Mouse (Mus musculus) liver, embryonic 14 days (tissue): ENCODE measurements around the gene Cdc42ep1. TPM values are rescaled to one million over a fixed set of nuclear protein-coding genes. Genes with fewer than 3 reads are reported as not detected.

Source experiments
- polyA plus RNA-seq: library from polyadenylated mRNA; depleted of rRNA; stranded (reverse); fragments of >200 nt; gene quantifications from 2 replicates; pipeline ENCODE4 v1.2.3, GENCODE M21; 2012; rRNA removed

The Cdc42ep1 gene
- 6.2 and 7.9 TPM in 2 replicates for polyA plus RNA-seq

DNA sequence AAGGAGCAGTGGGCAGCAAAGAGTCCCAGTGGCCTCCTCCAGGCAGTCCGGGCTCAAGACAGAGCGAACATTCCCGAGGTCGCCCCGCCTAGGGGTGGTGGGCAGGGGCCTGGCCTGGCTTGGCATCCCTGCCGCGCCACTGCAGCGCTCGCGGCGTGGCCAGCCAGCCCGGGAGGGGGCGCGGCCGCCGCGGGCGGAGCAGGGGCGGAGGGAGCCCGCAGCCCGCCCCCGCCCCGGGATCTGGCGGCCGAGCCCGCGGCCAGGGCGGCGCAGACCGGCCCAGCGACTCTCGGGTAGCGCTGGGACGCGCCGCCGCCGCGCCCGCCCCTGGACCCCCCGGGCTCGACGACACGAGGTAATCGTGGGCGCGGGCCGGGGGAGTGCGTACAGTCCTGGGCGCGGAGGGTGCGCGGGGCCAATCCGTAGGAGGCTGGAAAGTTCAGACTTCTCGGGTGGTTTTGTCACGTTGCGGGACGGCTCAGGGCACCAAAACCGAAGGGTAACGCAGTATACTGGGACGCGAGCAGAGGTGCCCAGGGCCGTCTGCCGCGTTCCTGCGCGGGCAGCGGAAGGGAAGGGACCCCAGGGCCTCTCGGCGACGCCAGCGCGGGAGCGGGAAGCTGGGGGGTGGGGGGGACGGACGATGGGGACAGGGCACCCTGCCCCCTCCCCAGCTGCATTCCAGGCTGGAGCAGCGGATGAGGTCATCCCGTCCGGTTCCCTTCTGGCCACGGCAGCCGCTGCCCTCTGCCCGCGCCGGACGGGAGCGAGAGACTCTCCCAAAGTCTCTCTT is at the start of gene Cdc42ep1:
Cdc42ep1 (plus strand) TSS at position 254 of the 793 bp plus-strand sequence.

DNA sequence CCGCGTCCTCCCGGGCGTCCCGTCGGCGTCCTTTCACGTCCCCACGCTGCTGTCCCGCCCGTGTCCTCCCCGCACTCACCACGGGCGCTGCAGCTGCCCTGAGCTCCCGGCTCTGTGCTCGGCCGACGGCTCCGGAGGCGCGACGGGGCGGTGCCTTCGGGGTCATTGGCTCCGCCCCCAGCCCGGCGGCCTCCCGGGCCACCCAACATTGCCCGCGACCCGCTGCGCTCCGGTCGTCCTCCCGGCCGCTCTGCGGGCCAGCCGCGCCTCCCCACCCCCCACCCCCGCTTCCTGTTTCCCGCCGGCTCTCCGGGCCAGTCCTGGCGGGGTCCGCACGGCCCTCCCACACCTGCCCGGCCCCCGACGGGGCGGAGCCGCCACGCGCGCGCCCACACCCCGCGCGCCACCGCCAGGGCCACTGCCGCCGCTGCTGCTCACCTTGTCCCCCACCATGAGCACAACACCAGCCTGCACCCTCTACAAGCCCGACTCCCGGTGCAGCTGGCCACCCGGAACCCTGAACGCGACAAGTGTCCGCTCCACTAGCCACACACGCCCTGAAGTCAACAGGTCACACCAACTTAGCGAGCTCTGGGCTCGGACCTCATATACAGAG is 39.5 kb upstream of the Cdc42ep1 start, which contains the start of gene Card10:
Card10 (minus strand) TSS at position 267 of the 616 bp plus-strand sequence.

DNA sequence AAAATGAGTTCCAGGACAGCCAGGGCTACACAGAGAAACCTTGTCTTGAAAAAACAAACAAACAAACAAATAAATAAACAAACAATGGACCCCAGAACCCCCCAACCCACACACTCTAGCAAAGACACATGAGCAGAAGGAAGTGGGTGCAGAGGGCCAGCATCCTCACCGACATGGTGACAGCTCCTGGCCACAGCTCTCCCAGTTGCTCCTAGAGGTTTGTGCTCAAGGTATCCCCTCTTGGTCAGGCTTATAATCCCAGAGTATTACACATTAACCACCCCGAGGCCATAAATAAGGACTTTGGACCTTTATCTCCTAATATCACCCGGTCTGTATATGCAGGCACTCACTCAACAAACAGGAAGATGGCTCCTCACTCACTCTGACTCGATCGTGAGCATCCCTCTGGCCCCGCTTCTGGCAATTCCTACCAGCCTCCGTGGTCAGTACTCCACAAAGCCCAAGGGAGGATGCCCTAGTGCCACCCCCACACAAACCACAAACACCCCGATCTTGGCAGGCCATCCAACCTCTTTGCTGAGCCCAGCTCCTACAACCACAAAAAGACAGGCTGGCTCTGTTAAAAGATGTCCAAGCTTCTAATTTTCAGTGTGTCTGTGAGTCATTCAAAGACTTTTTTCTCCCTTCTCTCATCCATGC is 13.0 kb downstream of the Cdc42ep1 start, which contains the start of gene Lgals2:
Lgals2 (minus strand) TSS at position 227 of the 663 bp plus-strand sequence.

DNA sequence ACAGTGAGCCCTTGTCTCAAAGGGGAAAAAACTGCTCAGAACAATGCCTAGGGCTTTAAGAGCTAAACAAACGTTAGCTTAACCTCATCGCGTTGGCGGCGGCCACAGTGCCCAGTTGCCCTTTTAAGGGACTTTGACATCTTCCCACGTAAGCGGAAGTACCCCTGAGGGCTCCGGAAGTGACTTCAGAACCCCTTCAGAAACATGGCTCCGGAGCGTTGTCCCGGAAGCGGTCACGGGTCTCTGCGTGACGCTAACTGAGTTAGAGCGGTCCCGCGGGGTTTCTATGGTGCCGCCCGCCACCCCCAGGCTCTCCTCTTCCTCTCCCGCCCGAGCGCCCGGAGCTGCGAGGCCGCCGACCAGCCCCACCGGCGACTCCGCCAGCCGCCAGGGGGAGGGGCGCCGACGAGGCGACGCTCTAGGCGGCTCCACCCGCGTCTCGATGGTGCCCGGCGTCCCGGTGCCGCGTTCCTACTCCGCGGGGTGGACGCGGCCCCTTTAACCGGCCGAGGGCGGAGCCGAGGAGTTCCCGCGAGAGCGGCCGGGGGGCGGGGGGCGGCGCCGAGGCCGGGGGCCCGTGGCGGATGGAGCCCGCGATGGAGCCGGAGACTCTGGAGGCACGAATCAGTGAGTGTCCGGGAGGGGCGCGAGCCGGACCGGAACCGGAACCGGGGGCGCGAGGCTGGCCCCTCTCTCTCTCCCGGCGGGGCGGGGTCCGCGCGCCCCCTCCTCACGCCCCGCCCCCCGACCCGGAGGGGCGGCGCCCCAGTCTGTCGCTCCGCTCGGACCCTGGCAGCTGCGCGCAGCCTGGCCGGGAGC is 34.8 kb downstream of the Cdc42ep1 start, which contains the start of gene Gga1:
Gga1 (plus strand) TSS at position 200 of the 819 bp plus-strand sequence.

DNA sequence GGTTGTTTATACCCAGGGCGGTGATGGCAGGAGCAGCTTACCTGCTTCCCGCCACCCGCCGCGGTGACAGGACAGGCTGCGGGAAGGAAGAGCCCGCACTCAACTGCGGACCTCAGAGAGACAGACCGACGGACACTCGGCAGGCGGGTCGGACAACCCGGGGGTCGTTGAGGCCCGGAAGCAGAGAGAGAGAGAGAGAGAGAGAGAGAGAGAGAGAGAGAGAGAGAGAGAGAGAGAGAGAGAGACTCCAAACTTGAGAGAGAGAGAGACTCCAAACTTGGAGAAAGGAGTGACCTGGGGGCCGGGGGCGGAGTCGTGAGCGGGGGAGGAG is 57.0 kb downstream of the Cdc42ep1 start, which contains the start of gene Gm49510:
Gm49510 (plus strand) TSS at position 259 of the 331 bp plus-strand sequence.

DNA sequence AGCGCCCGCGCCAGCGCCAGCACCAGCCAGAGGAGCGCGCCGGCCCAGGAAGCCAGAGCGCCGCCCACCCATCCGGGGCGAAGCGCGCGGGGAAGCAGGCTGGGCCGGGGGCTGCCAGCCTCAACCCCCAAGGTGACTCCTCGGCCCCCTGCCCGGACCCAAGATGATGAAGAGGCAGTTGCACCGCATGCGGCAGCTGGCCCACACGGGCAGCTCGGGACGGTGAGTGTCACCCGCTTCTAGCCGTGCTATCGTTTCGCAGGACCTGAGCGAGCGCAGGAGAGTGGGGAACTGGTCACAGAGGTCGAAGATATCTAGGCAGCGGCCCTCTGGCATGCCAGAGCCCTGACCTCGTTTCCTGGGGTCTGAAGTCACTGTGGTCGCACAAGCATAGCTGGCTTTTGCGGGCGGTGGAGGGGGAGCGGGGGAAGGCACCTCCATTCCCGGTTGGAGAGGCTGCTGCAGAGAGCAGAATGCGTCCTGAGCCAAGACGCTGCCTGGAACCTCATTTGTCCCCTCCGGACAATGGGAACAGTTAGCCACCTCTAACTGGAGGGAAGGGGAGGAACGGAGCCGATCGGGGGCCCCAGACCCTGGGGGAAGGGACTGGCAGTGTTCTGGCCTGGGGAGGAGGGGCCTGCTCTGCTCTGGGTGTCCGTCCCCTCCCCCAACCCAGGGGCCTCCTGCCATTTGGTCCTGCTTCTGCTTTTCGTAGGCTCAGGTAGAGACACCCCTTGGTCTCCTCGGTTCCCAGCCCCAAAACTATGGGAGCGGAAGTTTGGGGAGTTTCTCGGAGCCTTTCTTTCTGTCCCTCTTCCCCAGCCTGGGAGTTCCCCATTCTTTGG is 57.5 kb downstream of the Cdc42ep1 start, which contains the start of gene Sh3bp1:
Sh3bp1 (plus strand) TSS at position 29 of the 845 bp plus-strand sequence.

Other genes with a start within 250 kb of the Cdc42ep1 start
- 6.5 and 8.1 TPM in 2 replicates for gene Cyth4, start 245.6 kb upstream of the Cdc42ep1 start, polyA plus RNA-seq
- gene Elfn2, start 123.9 kb upstream of the Cdc42ep1 start, polyA plus RNA-seq: not detected in 2 replicates
- 2.8 and 3.6 TPM in 2 replicates for gene Mfng, start 69.1 kb upstream of the Cdc42ep1 start, polyA plus RNA-seq
- 1.7 and 2.2 TPM in 2 replicates for gene Card10, start 39.6 kb upstream of the Cdc42ep1 start, polyA plus RNA-seq
- gene Lgals2, start 12.9 kb downstream of the Cdc42ep1 start, polyA plus RNA-seq: 8.4 TPM in 2 replicates
- gene Gga1, start 34.6 kb downstream of the Cdc42ep1 start, polyA plus RNA-seq: 15.0 and 16.5 TPM in 2 replicates
- gene Gm49510, start 57.0 kb downstream of the Cdc42ep1 start, polyA plus RNA-seq: 0.02 TPM in 1 of 2 replicates, not detected in the other
- gene Sh3bp1, start 57.1 kb downstream of the Cdc42ep1 start, polyA plus RNA-seq: 19.5 and 23.1 TPM in 2 replicates
- 7.9 and 9.4 TPM in 2 replicates for gene Pdxp, start 71.3 kb downstream of the Cdc42ep1 start, polyA plus RNA-seq
- 463 and 475 TPM in 2 replicates for gene Lgals1, start 84.1 kb downstream of the Cdc42ep1 start, polyA plus RNA-seq
- gene Nol12, start 92.3 kb downstream of the Cdc42ep1 start, polyA plus RNA-seq: 14.5 and 16.3 TPM in 2 replicates
- gene Triobp, start 105.1 kb downstream of the Cdc42ep1 start, polyA plus RNA-seq: 18.0 and 18.1 TPM in 2 replicates
- 61.4 and 66.7 TPM in 2 replicates for gene H1f0, start 185.8 kb downstream of the Cdc42ep1 start, polyA plus RNA-seq
- 0.19 and 0.29 TPM in 2 replicates for gene Galr3, start 199.3 kb downstream of the Cdc42ep1 start, polyA plus RNA-seq
- gene Ankrd54, start 220.3 kb downstream of the Cdc42ep1 start, polyA plus RNA-seq: 33.1 and 40.3 TPM in 2 replicates
- gene Eif3l, start 232.6 kb downstream of the Cdc42ep1 start, polyA plus RNA-seq: 93.1 and 113 TPM in 2 replicates